ENCODE assay signal across 8 mouse cellular contexts in the genomic region with DNA sequence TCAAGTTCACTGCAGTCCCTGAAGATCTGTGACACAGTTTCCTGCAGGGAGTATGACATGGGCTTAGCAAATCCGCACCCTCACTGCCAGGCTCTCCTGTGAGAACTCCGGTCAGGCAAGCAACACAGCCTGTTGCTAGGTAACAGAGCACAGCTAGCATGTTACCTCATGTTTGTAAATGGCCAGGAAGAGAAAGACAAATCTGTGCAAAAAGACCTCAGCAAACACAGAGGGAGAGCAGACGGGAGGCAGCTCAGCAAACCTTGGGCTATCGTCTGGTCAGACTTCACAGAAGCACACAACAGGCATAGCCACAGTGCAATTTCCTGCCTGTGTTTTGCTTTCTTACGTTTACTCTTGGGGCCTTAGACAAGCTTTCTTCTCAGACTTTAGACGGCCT. TPM values are rescaled to one million over a fixed set of nuclear protein-coding genes. Genes with fewer than 3 reads are reported as not detected.
DNase-seq lines count a peak whose midpoint lies in the region; ATAC-seq lines count a peak whose summit lies in the region.

No protein-coding gene starts in this region.

- WGBS in midbrain, embryonic 10.5 days = 5% methylated on average over 6 of the region's 6 CpGs

- DNase-seq in heart, adult 18-20 months = peak; percentile 21 to 36
- no peak for DNase-seq in heart, adult 8-10 months (ENCODE audit: low spot score)
- peak; percentile 50 for DNase-seq in embryo, embryonic 11.5 days (ENCODE audit: low read depth, low spot score)
- DNase-seq in midbrain, embryonic 10.5 days (ENCODE audit: low spot score) = peak; percentile 83
- DNase-seq in layer of hippocampus, postnatal 25 days (ENCODE audit: extremely low spot score in 1 of 2, low spot score in 1 of 2) = no peak
- DNase-seq in ovary, postnatal 36 days (ENCODE audit: low spot score) = no peak
- no peak for DNase-seq in layer of hippocampus, adult 11-12 months (ENCODE audit: low spot score)

- peaks cover 67% of the 10 kb centered on the region for H3K36me3 ChIP-seq in midbrain, embryonic 10.5 days

- no peaks in the 10 kb centered on the region for H3K9me3 ChIP-seq in midbrain, embryonic 10.5 days (replicated peaks)

- peak; percentile 85 to 88 for ATAC-seq in hematopoietic stem cell, adult 5-6 weeks (replicated peaks in 1 of 2; ENCODE audit: insufficient read depth in 1 of 2, low FRiP score in 2 of 2, low TSS enrichment in 1 of 2, low read depth in 1 of 2, poor library complexity in 2 of 2, severe bottlenecking in 2 of 2)

- no peaks in the 10 kb centered on the region for H3K27me3 ChIP-seq in midbrain, embryonic 10.5 days (ENCODE audit: low read depth, poor library complexity, severe bottlenecking)

- H3K4me1 ChIP-seq in midbrain, embryonic 10.5 days = peaks cover 86% of the 10 kb centered on the region

- H3K27ac ChIP-seq in midbrain, embryonic 10.5 days (replicated peaks) = peak overlapping the region; percentile 90

- H3K4me3 ChIP-seq in midbrain, embryonic 10.5 days = peak overlapping the region; percentile 41

RNA-seq across cellular contexts. Expression of a gene that starts 40.9 kb away (rescaled TPM):
- total RNA-seq in heart, adult 18-20 months (2021) = 10 to 100 TPM in 1 of 2 experiments, 1 to 10 TPM in 1; 9.9 to 10.8 TPM
- total RNA-seq in heart, adult 8-10 months (2022) = 10 to 100 TPM in 2 of 4 experiments, 1 to 10 TPM in 2; 7.3 to 14.4 (median 10.7) TPM
- total RNA-seq in hematopoietic stem cell, adult 5-6 weeks (2017) = 0.06 and 0.15 TPM in 2 replicates
- polyA plus RNA-seq in midbrain, embryonic 10.5 days (2016; fragmentation: Nextera tagmentation; extraction: Ambion mirVana) = 665 and 916 TPM in 2 replicates
- total RNA-seq in layer of hippocampus, postnatal 25 days (2021) = 100 to 1,000 TPM; 620 to 712 TPM

Comparison
In these comparisons a context has a peak if more than half of its experiments do, and no peak if none do; other contexts are left out.
1. DNase-seq: peak in heart, adult 18-20 months (2 of 2), embryo, embryonic 11.5 days (single experiment) and midbrain, embryonic 10.5 days (single experiment); none in heart, adult 8-10 months (single experiment), layer of hippocampus, postnatal 25 days (0 of 2), ovary, postnatal 36 days (single experiment) and layer of hippocampus, adult 11-12 months (single experiment).
2. RNA of a gene that starts 40.9 kb away (total RNA-seq): 620 to 712 TPM in layer of hippocampus, postnatal 25 days; 7.3 to 14.4 TPM in heart, adult 8-10 months, 9.9 to 10.8 TPM in heart, adult 18-20 months and 0.06 to 0.15 TPM in hematopoietic stem cell, adult 5-6 weeks; every median in the first group is over 10 times any median in the second.